Mouse (Mus musculus) left cerebral cortex, adult 8-10 months (tissue): ENCODE data around the gene Cxcr5. TPM values are rescaled to one million over a fixed set of nuclear protein-coding genes. Genes with fewer than 3 reads are reported as not detected.

ENCODE experiments used
- DNase-seq, 2 experiments: peaks; one replicate each; pipeline ENCODE4 v3.0.0; 2022; ENCODE audit warnings: low spot score in 2 of 2
- total RNA-seq, 4 experiments: library from RNA; stranded (reverse); gene quantifications; 2 replicates each; pipeline ENCODE4 v1.2.4; 2022

Gene Cxcr5
- total RNA-seq, 4 experiments from 2014 or later = not detected

DNA sequence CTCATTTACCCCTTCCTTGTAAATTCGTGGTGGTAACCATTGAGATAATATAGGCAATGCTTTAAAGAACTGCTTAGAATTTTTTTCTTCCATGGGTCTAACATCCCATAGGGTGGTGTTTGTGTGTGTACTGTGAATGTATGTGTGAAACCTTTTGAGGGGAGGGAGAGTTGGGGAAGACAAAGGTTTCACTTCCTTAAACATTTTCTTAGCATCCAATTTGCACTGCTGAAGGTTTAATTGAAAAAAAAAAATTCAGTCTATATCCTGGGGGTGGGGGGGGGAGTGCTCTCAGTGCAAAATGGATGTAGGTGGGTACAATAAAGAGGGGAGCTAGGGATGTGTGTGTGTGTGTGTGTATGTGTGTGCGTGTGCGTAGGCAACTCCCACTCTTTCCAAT lies 79.6 kb downstream of the Cxcr5 start:
- DNase-seq = no peak

- peak; percentile 83 to 89 for DNase-seq
Measured at GRCm38 (mm10) chr9:44479628-44480428, 81.8 kb downstream of the Cxcr5 start.

GRCm38 (mm10) chr9:44478959-44479605 lies 82.6 kb downstream of the Cxcr5 start:
- peak; percentile 58 to 65 for DNase-seq

DNA sequence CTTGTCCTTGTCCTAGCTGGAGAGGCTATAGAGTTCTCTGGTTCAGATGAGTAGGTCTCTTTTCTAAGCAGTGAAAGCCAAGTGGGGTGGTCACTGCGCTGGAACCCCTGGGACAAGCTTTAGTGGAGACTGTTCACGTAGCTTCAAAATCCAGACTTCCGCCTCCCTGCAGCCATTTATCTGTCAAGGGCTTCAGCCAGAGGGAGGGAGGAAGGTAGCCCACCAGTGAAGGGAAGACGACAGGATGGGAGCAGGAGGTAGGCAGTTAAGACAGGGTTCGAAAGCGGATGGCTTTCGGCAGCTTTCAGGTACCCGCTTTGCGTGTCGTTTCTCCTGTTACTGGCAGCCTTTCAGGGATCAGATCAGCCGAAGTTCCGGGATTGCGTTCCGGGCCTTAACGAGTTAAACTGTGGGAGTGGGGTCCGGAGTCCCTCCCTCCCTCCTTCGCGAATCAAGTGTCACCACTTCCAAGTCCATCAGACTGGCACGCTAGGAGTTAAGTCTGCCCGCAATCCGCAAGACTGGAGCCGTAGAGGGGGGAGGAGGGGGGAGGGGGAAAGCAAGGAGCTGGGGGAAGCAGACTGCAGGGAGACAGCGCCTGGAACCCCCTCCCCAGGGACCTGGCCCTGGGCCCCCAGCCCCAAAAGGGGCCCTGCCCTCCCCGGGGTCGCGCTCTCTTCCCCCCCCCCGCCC lies 83.3 kb downstream of the Cxcr5 start:
- peak in 1 of 2 experiments; percentile 53 for DNase-seq

GRCm38 (mm10) chr9:44477339-44478228 lies 84.1 kb downstream of the Cxcr5 start:
- DNase-seq = no peak

DNA sequence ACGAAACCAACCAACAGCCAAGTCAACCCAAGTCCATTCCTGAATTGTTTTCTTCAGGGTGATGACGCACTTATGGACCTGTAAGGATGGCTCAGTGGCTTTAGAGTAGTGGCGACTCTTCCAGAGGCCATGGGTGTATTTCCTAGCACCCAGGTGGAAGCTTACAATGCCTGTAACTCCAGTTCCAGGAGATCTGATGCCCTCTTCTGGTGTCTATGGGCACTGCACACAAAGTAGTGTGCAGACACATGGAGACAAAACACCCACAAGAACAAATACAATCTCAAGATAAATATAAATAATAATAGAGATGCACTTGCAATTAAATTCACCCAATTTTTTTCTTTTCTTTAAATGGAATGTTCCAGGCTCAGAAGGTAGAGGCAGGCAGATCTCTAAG lies 85.7 kb downstream of the Cxcr5 start:
- DNase-seq = no peak

- no peak for DNase-seq
Measured at GRCm38 (mm10) chr9:44474327-44474726, 87.3 kb downstream of the Cxcr5 start.

DNA sequence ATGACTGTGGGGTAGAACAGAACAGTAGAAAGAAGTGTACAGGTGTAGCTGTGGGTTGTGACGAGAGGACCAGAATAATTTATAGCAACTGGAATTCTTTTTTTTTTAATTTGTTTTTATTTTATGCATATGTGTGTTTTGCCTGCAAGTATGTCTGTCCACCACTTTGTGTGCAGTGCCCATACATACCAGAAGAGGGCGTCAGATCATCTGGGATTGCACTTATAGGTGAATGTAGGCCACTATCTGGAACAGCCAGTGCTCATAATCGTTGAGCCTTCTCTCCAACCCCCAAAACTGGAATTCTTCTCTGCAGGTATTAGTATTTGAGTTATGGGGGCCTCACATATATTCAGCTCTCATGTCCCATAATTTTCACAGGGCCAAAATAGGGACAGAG lies 88.5 kb downstream of the Cxcr5 start:
- DNase-seq = no peak

- no peak for DNase-seq
Measured at GRCm38 (mm10) chr9:44468800-44469199, 92.9 kb downstream of the Cxcr5 start.

DNA sequence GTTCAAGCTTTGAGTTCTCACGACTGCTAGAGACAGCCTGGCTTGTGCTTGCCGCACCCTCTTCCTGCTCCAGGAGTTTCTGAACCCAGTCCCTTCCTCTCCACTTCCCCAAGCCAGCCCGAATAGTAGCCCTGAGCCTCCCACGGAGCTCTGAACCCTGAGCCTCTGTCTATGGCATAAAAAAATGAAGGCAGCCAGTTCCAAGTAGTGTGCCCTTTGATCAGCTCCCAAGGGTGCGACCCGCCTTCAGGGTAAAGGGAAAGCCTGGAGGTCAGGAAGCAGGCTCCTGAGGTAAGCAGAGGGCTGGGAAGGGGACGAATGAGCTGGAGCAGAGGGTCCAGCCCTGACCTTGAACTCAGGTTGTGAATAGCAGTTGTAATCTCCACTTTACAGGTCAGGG lies 93.5 kb downstream of the Cxcr5 start:
- DNase-seq = no peak

DNA sequence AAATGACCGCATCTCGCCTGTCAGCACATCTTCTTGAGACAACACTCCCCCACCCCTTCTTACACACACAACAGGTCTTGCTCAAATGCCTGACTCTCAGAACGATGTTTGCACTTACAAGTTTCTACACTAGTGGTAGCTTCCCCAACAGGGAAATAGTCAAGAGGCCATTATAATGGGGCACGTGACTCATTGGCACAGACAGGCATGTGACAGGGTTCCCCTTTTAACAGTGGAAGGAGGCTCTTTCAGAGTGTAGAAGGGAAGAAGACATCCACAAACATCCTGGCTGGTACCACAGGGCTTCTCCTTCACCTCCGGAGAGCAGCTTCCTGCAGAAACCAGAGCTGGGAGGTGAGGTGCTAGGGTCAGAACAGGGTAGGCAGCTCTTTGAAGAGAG lies 99.7 kb downstream of the Cxcr5 start:
- no peak for DNase-seq

Other genes starting within 250 kb of the Cxcr5 start
- gene C2cd2l, start 241.6 kb downstream of the Cxcr5 start, total RNA-seq = 100 to 1,000 TPM; 201 to 282 (median 245) TPM
- 10 to 100 TPM; 15.2 to 16.9 (median 16.5) TPM for gene Dpagt1, start 235.9 kb downstream of the Cxcr5 start, total RNA-seq
- gene H2afx, start 227.2 kb downstream of the Cxcr5 start, total RNA-seq = 10 to 100 TPM; 45.6 to 48.7 (median 47.8) TPM
- 10 to 100 TPM; 19.4 to 21.5 (median 20.4) TPM for gene Hmbs, start 217.6 kb downstream of the Cxcr5 start, total RNA-seq
- gene Vps11, start 200.2 kb downstream of the Cxcr5 start, total RNA-seq = 10 to 100 TPM; 61.9 to 66.7 (median 63.5) TPM
- gene Hyou1, start 182.4 kb downstream of the Cxcr5 start, total RNA-seq = 100 to 1,000 TPM; 106 to 115 (median 112) TPM
- 10 to 100 TPM; 30.5 to 34.1 (median 31.8) TPM for gene Slc37a4, start 165.0 kb downstream of the Cxcr5 start, total RNA-seq
- 100 to 1,000 TPM; 768 to 851 (median 802) TPM for gene Rps25, start 154.7 kb downstream of the Cxcr5 start, total RNA-seq
- gene Trappc4, start 154.3 kb downstream of the Cxcr5 start, total RNA-seq = 10 to 100 TPM; 67.4 to 74.5 (median 72.5) TPM
- 10 to 100 TPM; 17.6 to 25.7 (median 18.8) TPM for gene Ccdc84, start 143.3 kb downstream of the Cxcr5 start, total RNA-seq
- not detected for gene Foxr1, start 120.7 kb downstream of the Cxcr5 start, total RNA-seq
- not detected for gene Upk2, start 106.9 kb downstream of the Cxcr5 start, total RNA-seq
- 10 to 100 TPM; 60.4 to 67.8 (median 61.9) TPM for gene Bcl9l, start 79.1 kb downstream of the Cxcr5 start, total RNA-seq
- gene Ddx6, start 43.0 kb upstream of the Cxcr5 start, total RNA-seq = 100 to 1,000 TPM; 137 to 157 (median 145) TPM
- under 1 TPM in 1 of 4 experiments, not detected in 3; 0.28 TPM for gene Treh, start 111.4 kb upstream of the Cxcr5 start, total RNA-seq
- 10 to 100 TPM; 82.9 to 91.9 (median 86.3) TPM for gene Phldb1, start 173.3 kb upstream of the Cxcr5 start, total RNA-seq
- 100 to 1,000 TPM in 1 of 4 experiments, 10 to 100 TPM in 3; 96.2 to 117 (median 98.0) TPM for gene Arcn1, start 206.0 kb upstream of the Cxcr5 start, total RNA-seq
- gene Ift46, start 206.0 kb upstream of the Cxcr5 start, total RNA-seq = 10 to 100 TPM; 60.2 to 78.5 (median 70.8) TPM
- 10 to 100 TPM; 44.8 to 61.5 (median 58.2) TPM for gene Tmem25, start 237.4 kb upstream of the Cxcr5 start, total RNA-seq
- 1 to 10 TPM in 3 of 4 experiments, under 1 TPM in 1; 0.42 to 1.4 (median 1.2) TPM for gene Ttc36, start 241.2 kb upstream of the Cxcr5 start, total RNA-seq